Mouse (Mus musculus): ENCODE measurements around the gene Gm42674. TPM values are rescaled to one million over a fixed set of nuclear protein-coding genes. Genes with fewer than 3 reads are reported as not detected.
A peak's percentile ranks its signal among the peaks of the same experiment; 100 is the strongest.

Gm42674 gene
- polyA plus RNA-seq, 1 experiment from 2014 or later, result not detected

DNA sequence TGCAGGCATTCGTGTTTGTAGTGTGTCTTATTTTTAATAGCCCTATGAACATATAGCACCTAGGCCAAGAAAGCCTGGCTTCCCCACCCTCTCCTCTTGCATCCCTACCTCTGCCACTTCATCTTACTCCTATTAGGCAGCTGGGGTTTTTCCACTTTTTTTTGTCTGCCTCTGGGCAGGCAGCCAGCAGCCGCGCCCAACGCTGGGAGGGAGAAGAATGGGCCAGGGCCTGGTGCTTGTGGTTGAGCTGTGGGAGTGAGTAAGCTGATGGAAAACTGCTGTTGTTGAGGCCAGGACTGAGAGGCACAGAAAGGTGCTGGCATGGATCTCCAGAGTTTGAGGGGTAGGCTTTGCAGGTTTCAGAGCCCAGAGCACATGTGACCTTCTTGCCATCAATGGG, 2.7 kb downstream of the Gm42674 start:
- Histone ChIP-seq H3K27ac (ENCODE audit: low read length) (peak overlapping the region; percentile 34), H3K4me3 (replicated peaks; ENCODE audit: low read length) (no peak overlapping the region), H3K9ac (replicated peaks; ENCODE audit: low read depth, low read length) (no peak overlapping the region), H3K9me3 (ENCODE audit: control insufficient read depth, low read length) (no peaks in the 10 kb centered on the region), H3K4me1 (replicated peaks; ENCODE audit: control insufficient read depth, insufficient read depth, low read length) (peaks cover 13% of the 10 kb centered on the region), H3K27me3 (replicated peaks; ENCODE audit: control insufficient read depth, insufficient read depth, low read length) (no peaks in the 10 kb centered on the region), H3K36me3 (ENCODE audit: control insufficient read depth, insufficient read depth) (no peaks in the 10 kb centered on the region), H3K4me2 (ENCODE audit: low read length) (no peak overlapping the region)
- 10% methylated on average over 4 of the region's 4 CpGs for WGBS
- peak; percentile 83 for ATAC-seq

DNA sequence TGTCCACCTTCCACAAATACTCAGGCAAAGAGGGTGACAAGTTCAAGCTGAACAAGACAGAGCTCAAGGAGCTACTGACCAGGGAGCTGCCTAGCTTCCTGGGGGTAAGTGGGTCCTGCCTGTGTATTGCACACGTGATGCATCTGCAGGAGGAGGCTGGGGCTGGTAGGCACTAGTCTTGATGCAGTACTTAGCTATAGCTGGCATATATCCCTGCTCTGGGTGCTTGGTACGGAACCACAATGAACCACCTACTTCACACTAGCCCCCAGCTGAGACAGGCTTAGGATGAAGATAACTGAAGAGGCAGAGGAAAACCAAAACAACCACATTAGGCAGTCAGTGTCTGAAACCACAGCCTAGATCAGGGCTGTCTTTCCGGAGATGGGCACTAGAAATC, 3.3 kb downstream of the Gm42674 start:
- peak; percentile 13; the same call in 1 of the 2 replicates for ATAC-seq
- Histone ChIP-seq H3K9me3 (ENCODE audit: control insufficient read depth, low read length) (no peaks in the 10 kb centered on the region), H3K27me3 (replicated peaks; ENCODE audit: control insufficient read depth, insufficient read depth, low read length) (no peaks in the 10 kb centered on the region), H3K4me1 (replicated peaks; ENCODE audit: control insufficient read depth, insufficient read depth, low read length) (peaks cover 13% of the 10 kb centered on the region), H3K27ac (ENCODE audit: low read length) (no peak overlapping the region), H3K36me3 (ENCODE audit: control insufficient read depth, insufficient read depth) (no peaks in the 10 kb centered on the region), H3K9ac (replicated peaks; ENCODE audit: low read depth, low read length) (no peak overlapping the region), H3K4me3 (replicated peaks; ENCODE audit: low read length) (no peak overlapping the region), H3K4me2 (ENCODE audit: low read length) (no peak overlapping the region)
- WGBS, result 81% methylated on average over 3 of the region's 3 CpGs

DNA sequence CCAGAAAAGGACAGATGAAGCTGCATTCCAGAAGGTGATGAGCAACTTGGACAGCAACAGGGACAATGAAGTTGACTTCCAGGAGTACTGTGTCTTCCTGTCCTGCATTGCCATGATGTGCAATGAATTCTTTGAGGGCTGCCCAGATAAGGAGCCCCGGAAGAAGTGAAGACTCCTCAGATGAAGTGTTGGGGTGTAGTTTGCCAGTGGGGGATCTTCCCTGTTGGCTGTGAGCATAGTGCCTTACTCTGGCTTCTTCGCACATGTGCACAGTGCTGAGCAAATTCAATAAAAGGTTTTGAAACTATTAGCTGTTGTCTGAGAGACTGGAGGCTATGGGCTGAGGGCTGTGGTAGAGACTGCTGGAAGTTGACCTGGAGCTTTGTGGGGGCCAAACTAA, 4.0 kb downstream of the Gm42674 start:
- ATAC-seq, result no peak
- Histone ChIP-seq H3K9me3 (ENCODE audit: control insufficient read depth, low read length) (no peaks in the 10 kb centered on the region), H3K27ac (ENCODE audit: low read length) (no peak overlapping the region), H3K9ac (replicated peaks; ENCODE audit: low read depth, low read length) (no peak overlapping the region), H3K36me3 (ENCODE audit: control insufficient read depth, insufficient read depth) (no peaks in the 10 kb centered on the region), H3K4me2 (ENCODE audit: low read length) (no peak overlapping the region), H3K27me3 (replicated peaks; ENCODE audit: control insufficient read depth, insufficient read depth, low read length) (no peaks in the 10 kb centered on the region), H3K4me3 (replicated peaks; ENCODE audit: low read length) (no peak overlapping the region), H3K4me1 (replicated peaks; ENCODE audit: control insufficient read depth, insufficient read depth, low read length) (peaks cover 13% of the 10 kb centered on the region)
- 90% methylated on average over 2 of the region's 2 CpGs for WGBS

DNA sequence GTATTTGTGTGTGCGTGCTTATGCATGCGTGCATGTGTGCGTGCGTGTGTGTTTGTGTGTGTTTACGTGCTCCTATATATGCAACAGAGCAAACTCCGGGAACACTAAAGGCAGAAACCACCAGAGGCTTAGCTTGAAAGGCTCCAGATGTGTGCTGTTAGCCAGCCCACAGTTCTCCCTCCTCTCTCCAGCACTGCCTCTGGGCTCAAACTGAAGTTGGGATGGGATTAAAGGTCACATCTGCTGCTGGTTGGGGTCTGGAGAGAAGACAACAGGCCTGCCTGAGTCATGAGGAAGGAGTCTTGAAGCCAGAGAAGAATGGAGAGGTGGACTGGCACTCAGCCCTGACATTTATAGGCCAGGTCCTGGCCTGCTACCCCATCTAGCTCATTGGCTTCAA, 4.5 kb downstream of the Gm42674 start:
- Histone ChIP-seq H3K4me2 (ENCODE audit: low read length) (no peak overlapping the region), H3K4me1 (replicated peaks; ENCODE audit: control insufficient read depth, insufficient read depth, low read length) (peaks cover 13% of the 10 kb centered on the region), H3K9ac (replicated peaks; ENCODE audit: low read depth, low read length) (no peak overlapping the region), H3K9me3 (ENCODE audit: control insufficient read depth, low read length) (no peaks in the 10 kb centered on the region), H3K4me3 (replicated peaks; ENCODE audit: low read length) (no peak overlapping the region), H3K27ac (ENCODE audit: low read length) (no peak overlapping the region), H3K27me3 (replicated peaks; ENCODE audit: control insufficient read depth, insufficient read depth, low read length) (no peaks in the 10 kb centered on the region), H3K36me3 (ENCODE audit: control insufficient read depth, insufficient read depth) (no peaks in the 10 kb centered on the region)
- WGBS, result 98% methylated on average over 6 of the region's 6 CpGs
- no peak for ATAC-seq

DNA sequence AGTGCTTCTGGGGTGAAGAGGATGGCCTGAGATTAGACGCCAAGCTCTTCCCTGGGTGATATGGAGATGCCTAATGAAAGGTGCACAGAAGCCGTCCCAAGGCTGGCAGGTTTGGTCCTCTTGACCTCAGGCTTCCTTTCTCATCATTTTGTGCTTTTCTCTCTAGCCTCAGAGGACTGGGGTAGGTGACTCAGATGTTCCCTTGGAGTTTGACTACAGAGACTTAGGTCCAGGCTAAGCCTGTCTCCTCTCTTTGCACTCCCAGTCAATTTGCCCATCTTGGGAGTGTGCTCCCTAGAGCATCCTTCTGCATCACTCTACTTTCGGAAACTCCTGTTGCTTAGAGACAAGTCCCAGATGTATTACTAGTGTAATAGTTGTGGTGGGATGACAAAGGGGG, 5.7 kb downstream of the Gm42674 start:
- Histone ChIP-seq H3K27me3 (replicated peaks; ENCODE audit: control insufficient read depth, insufficient read depth, low read length) (no peaks in the 10 kb centered on the region), H3K4me3 (replicated peaks; ENCODE audit: low read length) (no peak overlapping the region), H3K4me1 (replicated peaks; ENCODE audit: control insufficient read depth, insufficient read depth, low read length) (peaks cover 13% of the 10 kb centered on the region), H3K36me3 (ENCODE audit: control insufficient read depth, insufficient read depth) (no peaks in the 10 kb centered on the region), H3K9ac (replicated peaks; ENCODE audit: low read depth, low read length) (no peak overlapping the region), H3K4me2 (ENCODE audit: low read length) (no peak overlapping the region), H3K9me3 (ENCODE audit: control insufficient read depth, low read length) (no peaks in the 10 kb centered on the region), H3K27ac (ENCODE audit: low read length) (no peak overlapping the region)
- ATAC-seq, result no peak
- WGBS, result 80% methylated on average over 3 of the region's 3 CpGs

DNA sequence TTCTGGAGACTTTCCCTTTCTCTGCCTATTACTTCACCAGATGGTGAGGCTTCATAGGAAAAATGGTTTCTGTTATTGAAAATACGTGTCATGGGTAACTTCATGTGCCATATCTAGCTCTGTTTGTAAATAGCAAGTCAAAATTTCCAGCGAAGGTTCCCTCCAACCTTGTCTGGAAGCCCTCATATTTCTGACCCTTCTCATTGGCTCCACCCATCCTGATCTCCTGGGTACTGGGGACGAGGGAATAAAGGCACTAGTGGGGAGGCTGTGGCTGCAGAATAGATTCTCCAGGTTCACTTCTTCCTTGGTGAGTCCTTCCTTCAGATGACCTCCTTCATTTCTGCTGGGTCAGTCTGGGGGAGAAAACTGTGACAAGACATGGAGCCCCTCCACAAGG, 6.5 kb downstream of the Gm42674 start, which contains the start of gene S100a5:
Gene S100a5, plus strand, starts transcription at position 301 of the 400 bp plus-strand sequence.
- Histone ChIP-seq H3K9ac (replicated peaks; ENCODE audit: low read depth, low read length) (no peak within 1 kb of the TSS), H3K27me3 (replicated peaks; ENCODE audit: control insufficient read depth, insufficient read depth, low read length) (no peaks in the 10 kb centered on the region), H3K27ac (ENCODE audit: low read length) (no peak within 1 kb of the TSS), H3K4me1 (replicated peaks; ENCODE audit: control insufficient read depth, insufficient read depth, low read length) (peaks cover 18% of the 10 kb centered on the region), H3K36me3 (ENCODE audit: control insufficient read depth, insufficient read depth) (no peaks in the 10 kb centered on the region), H3K9me3 (ENCODE audit: control insufficient read depth, low read length) (no peaks in the 10 kb centered on the region), H3K4me2 (ENCODE audit: low read length) (no peak within 1 kb of the TSS), H3K4me3 (replicated peaks; ENCODE audit: low read length) (no peak within 1 kb of the TSS)
- 69% methylated on average over 3 of the region's 3 CpGs for WGBS
- no peak for ATAC-seq

DNA sequence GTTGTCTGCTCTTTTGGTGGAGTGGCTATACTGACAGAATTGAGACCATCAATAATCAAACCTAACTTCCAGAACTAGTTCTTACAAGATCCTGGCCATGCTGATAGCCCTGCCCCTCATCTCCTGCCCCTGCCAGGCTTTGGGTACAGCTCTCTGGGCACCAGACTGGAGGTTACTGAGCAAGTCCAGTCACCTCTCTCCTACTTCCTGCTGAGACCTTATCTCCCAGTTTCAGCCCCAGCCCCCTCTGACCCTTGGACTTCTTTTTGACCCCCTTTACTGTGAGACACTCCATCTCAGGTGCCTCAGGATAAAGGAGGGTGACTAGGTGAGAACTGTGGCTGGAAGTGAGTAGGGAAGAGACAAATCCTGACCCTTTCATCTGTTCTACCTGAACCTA, 7.4 kb downstream of the Gm42674 start:
- no peak for ATAC-seq
- Histone ChIP-seq H3K9ac (replicated peaks; ENCODE audit: low read depth, low read length) (no peak overlapping the region), H3K27ac (ENCODE audit: low read length) (no peak overlapping the region), H3K4me1 (replicated peaks; ENCODE audit: control insufficient read depth, insufficient read depth, low read length) (peaks cover 14% of the 10 kb centered on the region), H3K27me3 (replicated peaks; ENCODE audit: control insufficient read depth, insufficient read depth, low read length) (no peaks in the 10 kb centered on the region), H3K4me2 (ENCODE audit: low read length) (no peak overlapping the region), H3K36me3 (ENCODE audit: control insufficient read depth, insufficient read depth) (no peaks in the 10 kb centered on the region), H3K9me3 (ENCODE audit: control insufficient read depth, low read length) (no peaks in the 10 kb centered on the region), H3K4me3 (replicated peaks; ENCODE audit: low read length) (no peak overlapping the region)

DNA sequence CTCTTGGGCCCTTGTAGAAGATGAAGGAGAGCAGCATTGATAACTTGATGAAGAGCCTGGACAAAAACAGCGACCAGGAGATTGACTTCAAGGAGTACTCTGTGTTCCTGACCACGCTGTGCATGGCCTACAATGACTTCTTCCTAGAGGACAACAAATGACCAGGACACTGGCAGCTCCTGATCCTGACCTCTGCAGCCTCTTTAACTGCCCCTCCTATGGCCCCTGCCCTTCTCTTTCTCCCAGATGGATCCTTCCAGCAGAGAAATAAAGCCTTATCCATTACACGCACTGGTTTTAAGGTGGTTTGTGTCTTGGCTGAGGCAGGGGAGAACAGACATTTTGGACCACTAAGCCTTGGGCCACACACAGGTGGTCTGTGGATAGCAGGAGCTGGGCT, 9.8 kb downstream of the Gm42674 start:
- H3K9me3 ChIP-seq (ENCODE audit: control insufficient read depth, low read length), result no peaks in the 10 kb centered on the region

DNA sequence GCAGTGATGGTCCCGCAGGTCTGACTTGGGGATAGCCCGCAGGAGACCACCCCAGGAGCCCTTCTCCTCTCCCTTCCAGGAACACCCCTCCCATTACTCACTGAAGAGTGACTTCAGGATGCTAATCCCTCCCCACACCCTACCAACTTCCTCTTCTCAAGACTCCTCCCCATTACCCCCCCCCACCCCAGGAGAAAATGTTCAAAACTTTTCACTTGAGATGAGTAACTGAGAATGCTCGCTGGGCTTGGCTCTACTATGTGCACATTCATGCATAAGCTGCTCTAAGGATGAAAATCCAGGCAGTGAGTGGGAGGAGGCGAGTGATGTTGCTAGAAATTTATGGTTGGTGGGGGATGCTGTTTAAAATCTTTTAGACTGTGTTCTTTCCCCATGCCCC, 10.4 kb downstream of the Gm42674 start:
- ATAC-seq, result no peak
- Histone ChIP-seq H3K36me3 (ENCODE audit: control insufficient read depth, insufficient read depth) (no peaks in the 10 kb centered on the region), H3K27ac (ENCODE audit: low read length) (no peak overlapping the region), H3K9me3 (ENCODE audit: control insufficient read depth, low read length) (no peaks in the 10 kb centered on the region), H3K9ac (replicated peaks; ENCODE audit: low read depth, low read length) (no peak overlapping the region), H3K27me3 (replicated peaks; ENCODE audit: control insufficient read depth, insufficient read depth, low read length) (no peaks in the 10 kb centered on the region), H3K4me2 (ENCODE audit: low read length) (no peak overlapping the region), H3K4me3 (replicated peaks; ENCODE audit: low read length) (no peak overlapping the region), H3K4me1 (replicated peaks; ENCODE audit: control insufficient read depth, insufficient read depth, low read length) (peaks cover 6% of the 10 kb centered on the region)
- WGBS, result 77% methylated on average over 4 of the region's 4 CpGs

More for the DNA sequence above, 9.8 kb downstream of the Gm42674 start:
- Histone ChIP-seq H3K4me2 (ENCODE audit: low read length) (no peak overlapping the region), H3K27me3 (replicated peaks; ENCODE audit: control insufficient read depth, insufficient read depth, low read length) (no peaks in the 10 kb centered on the region), H3K4me1 (replicated peaks; ENCODE audit: control insufficient read depth, insufficient read depth, low read length) (peaks cover 6% of the 10 kb centered on the region), H3K4me3 (replicated peaks; ENCODE audit: low read length) (no peak overlapping the region), H3K36me3 (ENCODE audit: control insufficient read depth, insufficient read depth) (no peaks in the 10 kb centered on the region), H3K27ac (ENCODE audit: low read length) (no peak overlapping the region), H3K9ac (replicated peaks; ENCODE audit: low read depth, low read length) (no peak overlapping the region)
- WGBS, result 80% methylated on average over 3 of the region's 3 CpGs
- no peak for ATAC-seq

DNA sequence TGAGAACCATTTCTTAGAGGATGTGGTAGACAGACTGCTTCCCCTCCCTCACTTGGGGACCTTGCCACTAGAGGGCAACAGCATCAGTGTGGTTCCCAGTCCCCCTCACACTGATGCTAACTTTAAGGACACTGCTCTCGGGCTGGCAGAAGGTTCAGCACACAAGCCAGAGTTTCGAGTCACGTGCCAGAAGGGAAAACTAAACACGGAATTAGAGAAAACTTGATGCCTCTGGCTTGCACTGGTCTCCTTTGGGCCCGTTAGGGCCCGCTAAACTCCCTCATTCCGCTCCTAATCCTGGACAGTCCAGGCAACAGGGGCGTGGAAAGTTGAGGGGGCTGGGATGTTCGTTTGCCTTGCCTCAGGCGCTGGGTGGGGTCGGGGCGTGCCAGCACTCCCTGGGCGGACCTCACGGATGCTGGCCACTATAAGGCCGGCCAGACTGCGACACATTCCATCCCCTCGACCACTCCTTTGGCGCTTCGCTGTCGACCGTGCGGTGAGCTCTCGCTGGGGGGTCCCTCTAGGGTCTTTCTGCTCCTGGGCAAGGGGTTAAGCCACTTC, 11.1 kb downstream of the Gm42674 start, which contains the start of gene S100a6:
Gene S100a6, plus strand, starts transcription at position 155 of the 564 bp plus-strand sequence.
- Histone ChIP-seq H3K9me3 (ENCODE audit: control insufficient read depth, low read length) (no peaks in the 10 kb centered on the region), H3K4me3 (replicated peaks; ENCODE audit: low read length) (peak within 1 kb of the TSS; percentile 31), H3K27ac (ENCODE audit: low read length) (no peak within 1 kb of the TSS), H3K4me2 (ENCODE audit: low read length) (peak within 1 kb of the TSS; percentile 56), H3K27me3 (replicated peaks; ENCODE audit: control insufficient read depth, insufficient read depth, low read length) (no peaks in the 10 kb centered on the region), H3K36me3 (ENCODE audit: control insufficient read depth, insufficient read depth) (no peaks in the 10 kb centered on the region), H3K9ac (replicated peaks; ENCODE audit: low read depth, low read length) (0 out of 2 replicates have a peak within 1 kb of the TSS, but pooled peaks have one; percentile 22), H3K4me1 (replicated peaks; ENCODE audit: control insufficient read depth, insufficient read depth, low read length) (peaks cover 6% of the 10 kb centered on the region)
- under 1% methylated on average over 23 of the region's 23 CpGs for WGBS
- peak; percentile 85 for ATAC-seq
